Comparison of ENCODE assay signal across 10 mouse cellular contexts in the genomic region with DNA sequence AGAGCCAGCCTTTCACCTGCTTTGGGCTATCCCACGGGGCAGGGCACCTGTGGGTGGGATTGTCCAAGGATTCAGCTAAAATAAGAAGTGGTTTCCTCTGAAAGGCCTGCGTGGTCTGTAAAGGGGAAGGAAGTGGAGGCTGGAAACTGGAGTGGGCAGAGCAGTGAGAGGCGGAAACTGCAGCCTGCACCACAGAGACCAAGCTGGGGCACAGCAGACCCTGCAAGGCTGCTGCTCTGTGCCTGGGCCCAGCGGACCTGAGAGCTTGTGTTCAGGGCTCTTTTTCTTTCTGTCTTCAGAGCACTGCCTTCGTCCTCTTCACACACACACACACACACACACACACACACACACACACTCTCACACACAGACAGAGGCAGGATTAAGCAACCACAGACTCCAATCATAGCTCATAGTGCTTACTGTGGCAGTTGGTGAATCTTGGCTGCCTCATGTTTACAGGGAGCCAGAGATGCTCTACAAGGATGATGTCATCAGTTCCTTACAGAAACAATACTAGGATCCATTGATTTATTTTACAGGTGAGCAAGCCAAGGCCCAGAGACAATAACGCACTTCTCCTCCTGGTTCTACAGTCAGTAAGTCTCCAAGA. TPM values are rescaled to one million over a fixed set of nuclear protein-coding genes. Genes with fewer than 3 reads are reported as not detected.
DNase-seq lines count a peak whose midpoint lies in the region; ATAC-seq and TF ChIP-seq lines count a peak whose summit lies in the region.
"Had no signal": no experiment of that assay in that cellular context is flagged by ENCODE, and none has a peak within 500 bp of the region (broad histone marks: within the 10 kb centered on the region; RNA-seq: fewer than 3 reads in every experiment).

No protein-coding gene starts in this region.

- no peak for TF ChIP-seq CTCF in kidney, adult 2 months (conservative IDR thresholded peaks at IDR 0.05; ENCODE audit: insufficient read depth, insufficient read length, low read depth, low read length)
- no peak for TF ChIP-seq CTCF in bone marrow, adult 2 months (IDR thresholded peaks at IDR 0.05; ENCODE audit: control insufficient read depth, insufficient read depth, low read length)
- no peak for TF ChIP-seq CTCF in thymus, adult 2 months (IDR thresholded peaks at IDR 0.05; ENCODE audit: borderline replicate concordance, control insufficient read depth, extremely low read depth, insufficient read depth, low read length, poor library complexity)

- WGBS in kidney, adult 2 months = 80% methylated on average over 6 of the region's 6 CpGs
- 78% methylated on average over 6 of the region's 6 CpGs for WGBS in kidney, embryonic 14.5 days
- WGBS in bone marrow, adult 2 months = 10% methylated on average over 6 of the region's 6 CpGs
- 64% methylated on average over 6 of the region's 6 CpGs for WGBS in heart, embryonic 16.5 days
- WGBS in macrophage (ENCODE audit: missing documents) = 10% methylated on average over 5 of the region's 6 CpGs
- WGBS in thymus, adult 2 months = 27% methylated on average over 6 of the region's 6 CpGs

- H3K9me3 ChIP-seq in kidney, embryonic 14.5 days (ENCODE audit: control insufficient read depth, low read length) = no peaks in the 10 kb centered on the region
- no peaks in the 10 kb centered on the region for H3K9me3 ChIP-seq in heart, embryonic 16.5 days (replicated peaks; ENCODE audit: control insufficient read depth, low read length)
- H3K9me3 ChIP-seq: limb, embryonic 12.5 days had no signal

- H3K27ac ChIP-seq in kidney, adult 2 months (ENCODE audit: insufficient read depth, low read depth, low read length) = no peak overlapping the region
- H3K27ac ChIP-seq in kidney, embryonic 14.5 days (ENCODE audit: low read depth, low read length) = no peak overlapping the region
- peak overlapping the region; percentile 93 for H3K27ac ChIP-seq in bone marrow, adult 2 months (ENCODE audit: control insufficient read depth, insufficient read depth, low read depth, low read length, poor library complexity)
- peak overlapping the region; percentile 30 for H3K27ac ChIP-seq in heart, embryonic 16.5 days (ENCODE audit: low read length)
- H3K27ac ChIP-seq in macrophage = peak overlapping the region; percentile 99
- no peak overlapping the region for H3K27ac ChIP-seq in thymus, adult 2 months (ENCODE audit: control insufficient read depth, insufficient read depth, low read length)
- H3K27ac ChIP-seq: limb, embryonic 12.5 days had no signal

- H3K4me1 ChIP-seq in kidney, adult 2 months (ENCODE audit: control insufficient read depth, insufficient read depth, low read length) = peaks cover 6% of the 10 kb centered on the region
- H3K4me1 ChIP-seq in kidney, embryonic 14.5 days (ENCODE audit: control insufficient read depth, insufficient read depth, low read length) = no peaks in the 10 kb centered on the region
- H3K4me1 ChIP-seq in bone marrow, adult 2 months (ENCODE audit: control insufficient read depth, insufficient read depth, low read length) = peaks cover 13% of the 10 kb centered on the region
- H3K4me1 ChIP-seq in heart, embryonic 16.5 days (ENCODE audit: control insufficient read depth, insufficient read depth, low read length) = peaks cover 23% of the 10 kb centered on the region
- peaks cover 12% of the 10 kb centered on the region for H3K4me1 ChIP-seq in thymus, adult 2 months (replicated peaks; ENCODE audit: control insufficient read depth, insufficient read depth, low read length)

- H3K36me3 ChIP-seq in kidney, adult 2 months (ENCODE audit: control insufficient read depth, insufficient read depth, low read length) = no peaks in the 10 kb centered on the region
- no peaks in the 10 kb centered on the region for H3K36me3 ChIP-seq in kidney, embryonic 14.5 days (ENCODE audit: control insufficient read depth, insufficient read depth, low read length)
- no peaks in the 10 kb centered on the region for H3K36me3 ChIP-seq in heart, embryonic 16.5 days (ENCODE audit: control insufficient read depth, insufficient read depth)
- H3K36me3 ChIP-seq in macrophage (ENCODE audit: inconsistent target) = no peaks in the 10 kb centered on the region
- H3K36me3 ChIP-seq in thymus, adult 2 months (ENCODE audit: control insufficient read depth, insufficient read depth, low read length) = no peaks in the 10 kb centered on the region
- H3K36me3 ChIP-seq: limb, embryonic 12.5 days had no signal

- no peak overlapping the region for H3K4me3 ChIP-seq in kidney, adult 2 months (ENCODE audit: insufficient read depth, low read depth, low read length)
- no peak overlapping the region for H3K4me3 ChIP-seq in kidney, embryonic 14.5 days (ENCODE audit: low read length)
- H3K4me3 ChIP-seq in bone marrow, adult 2 months (replicated peaks; ENCODE audit: control insufficient read depth, low read depth, low read length) = no peak overlapping the region
- H3K4me3 ChIP-seq in heart, embryonic 16.5 days (ENCODE audit: low read length) = no peak overlapping the region
- H3K4me3 ChIP-seq in macrophage (ENCODE audit: inconsistent target) = no peak overlapping the region
- H3K4me3 ChIP-seq in thymus, adult 2 months (ENCODE audit: control insufficient read depth, insufficient read depth, low read length) = no peak overlapping the region
- H3K4me3 ChIP-seq: erythroblast, embryonic 14.5 days; limb, embryonic 12.5 days had no signal

- peak; percentile 28 for DNase-seq in kidney, adult 2 months
- no peak for DNase-seq in cerebellum, adult 9-11 months
- DNase-seq in cerebellum, postnatal 4 days (ENCODE audit: low spot score in 2 of 2) = no peak
- no peak for DNase-seq in thymus, adult 2 months

- no peaks in the 10 kb centered on the region for H3K27me3 ChIP-seq in kidney, adult 2 months (replicated peaks; ENCODE audit: control insufficient read depth, insufficient read depth, low read length)
- no peaks in the 10 kb centered on the region for H3K27me3 ChIP-seq in kidney, embryonic 14.5 days (ENCODE audit: control insufficient read depth, insufficient read depth, low read length)
- H3K27me3 ChIP-seq in heart, embryonic 16.5 days (ENCODE audit: control insufficient read depth, insufficient read depth, low read length) = no peaks in the 10 kb centered on the region
- H3K27me3 ChIP-seq in thymus, adult 2 months (ENCODE audit: control insufficient read depth, insufficient read depth, low read length) = no peaks in the 10 kb centered on the region
- H3K27me3 ChIP-seq: limb, embryonic 12.5 days had no signal

- H3K4me2 ChIP-seq in kidney, embryonic 14.5 days (replicated peaks; ENCODE audit: low read depth, low read length) = no peak overlapping the region
- no peak overlapping the region for H3K4me2 ChIP-seq in heart, embryonic 16.5 days (ENCODE audit: low read depth, low read length)
- H3K4me2 ChIP-seq: limb, embryonic 12.5 days had no signal

- H3K9ac ChIP-seq in kidney, embryonic 14.5 days (ENCODE audit: low read depth, low read length) = no peak overlapping the region
- no peak overlapping the region for H3K9ac ChIP-seq in heart, embryonic 16.5 days (ENCODE audit: low read length)
- H3K9ac ChIP-seq: limb, embryonic 12.5 days had no signal

- H3K79me2 ChIP-seq in macrophage (ENCODE audit: inconsistent target) = no peaks in the 10 kb centered on the region

- ATAC-seq in kidney, embryonic 14.5 days (ENCODE audit: low FRiP score, low TSS enrichment) = no peak
- ATAC-seq in heart, embryonic 16.5 days (replicated peaks; ENCODE audit: extremely low read depth, insufficient read depth, low FRiP score) = no peak

- TF ChIP-seq POLR2A in kidney, adult 2 months (IDR thresholded peaks at IDR 0.05; ENCODE audit: low read depth, low read length) = no peak
- TF ChIP-seq POLR2A in bone marrow, adult 2 months (IDR thresholded peaks at IDR 0.05; ENCODE audit: borderline replicate concordance, control insufficient read depth, low read depth, low read length) = no peak; the same call in 1 of the 2 replicates
- no peak for TF ChIP-seq POLR2A in thymus, adult 2 months (IDR thresholded peaks at IDR 0.05; ENCODE audit: control insufficient read depth, extremely low read depth, insufficient read depth, low read length, poor library complexity)

RNA-seq across cellular contexts. Expression of a gene that starts 30.2 kb away (rescaled TPM):
- 15.0 and 18.6 TPM in 2 replicates for polyA plus RNA-seq in kidney, adult 2 months (2012; rRNA removed)
- 56.9 and 75.9 TPM in 2 replicates for polyA plus RNA-seq in kidney, embryonic 14.5 days (2014; fragmentation: Nextera tagmentation; extraction: Ambion mirVana)
- 1.7 and 6.0 TPM in 2 replicates for polyA plus RNA-seq in bone marrow, adult 2 months (2011; ENCODE audit: insufficient read depth, insufficient read length, low replicate concordance, missing spikeins)
- 66.2 and 67.9 TPM in 2 replicates for polyA plus RNA-seq in heart, embryonic 16.5 days (2015; fragmentation: Nextera tagmentation; extraction: Ambion mirVana)
- 10 to 100 TPM in 24 of 26 experiments, 1 to 10 TPM in 2; 7.6 to 91.2 (median 22.2) TPM for total RNA-seq in macrophage (2018; cell fraction: chromatin; rRNA removed)
- 10 to 100 TPM; 21.6 to 55.9 (median 38.0) TPM for total RNA-seq in macrophage (2018; cell fraction: cytosol; rRNA removed)
- total RNA-seq in macrophage (2018; cell fraction: nucleus; rRNA removed) = 100 to 1,000 TPM in 1 of 26 experiments, 10 to 100 TPM in 24, 1 to 10 TPM in 1; 9.4 to 134 (median 28.9) TPM
- 25.6 to 82.5 TPM (median 33.5 TPM) in 3 replicates for polyA plus RNA-seq in macrophage (2018)
- polyA plus RNA-seq in thymus, adult 2 months (2012; rRNA removed) = 12.4 and 17.2 TPM in 2 replicates

Comparison
In these comparisons a context has a peak if more than half of its experiments do, and no peak if none do; other contexts are left out.
1. H3K27ac ChIP-seq: peak in bone marrow, adult 2 months (single experiment), heart, embryonic 16.5 days (single experiment) and macrophage (single experiment); none in kidney, adult 2 months (single experiment), kidney, embryonic 14.5 days (single experiment) and thymus, adult 2 months (single experiment).